Mouse (Mus musculus) neural tube, embryonic 10.5 days (tissue): ENCODE results near the gene Sorcs2.

Source experiments
- DNase-seq: peaks from one replicate; pipeline ENCODE4 v3.0.0-alpha.2; 2017; ENCODE audit warnings: low spot score; ENCODE audit errors: extremely low spot score

Gene Sorcs2

DNA sequence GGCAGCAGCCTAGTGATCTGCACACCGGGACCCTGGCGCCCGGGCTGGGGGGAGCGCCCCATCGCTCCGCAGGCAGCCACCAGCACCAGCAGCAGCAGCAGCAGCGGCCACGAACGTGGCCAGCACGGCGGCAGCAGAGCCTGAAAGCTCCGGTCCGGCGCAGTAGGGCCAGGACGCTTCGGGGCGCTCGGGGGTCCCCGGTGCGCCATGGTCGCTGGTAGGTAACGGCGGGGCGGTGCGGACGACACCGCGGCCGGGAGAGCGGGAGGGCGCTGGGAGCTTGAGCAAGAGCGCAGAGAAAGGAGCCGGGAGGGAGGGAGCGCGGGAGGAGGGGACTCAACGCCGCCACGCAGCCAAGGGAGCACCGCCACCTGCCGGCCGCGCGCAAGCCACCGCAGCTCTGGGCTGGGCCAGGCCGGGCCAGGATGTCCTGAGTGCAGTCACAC, at the start of gene Sorcs2:
TSS of gene Sorcs2 (minus strand) at position 303 of the 446 bp plus-strand sequence.
- DNase-seq = peak; percentile 92

- no peak for DNase-seq
Measured at GRCm38 (mm10) chr5:36446166-36446890, 48.4 kb upstream of the Sorcs2 start.

DNA sequence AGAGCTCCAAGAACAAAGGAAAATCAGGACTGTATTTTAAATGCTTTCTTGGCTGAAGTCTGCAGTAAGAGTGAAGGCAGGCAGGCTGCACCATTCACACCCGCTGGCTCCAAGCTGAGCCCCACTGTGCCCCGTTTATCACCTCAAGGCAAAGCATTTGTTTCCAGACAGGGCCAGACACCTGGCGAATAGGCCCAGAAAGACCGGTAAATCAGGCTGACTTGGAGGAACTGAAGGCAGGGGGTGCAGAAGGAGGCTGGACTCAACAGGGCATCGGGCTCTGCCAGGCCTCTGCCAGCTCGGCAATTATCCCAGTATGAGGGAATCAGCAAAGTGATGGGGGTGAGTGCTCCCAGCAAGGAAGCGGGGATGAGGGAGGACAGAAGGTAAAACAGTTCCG, 47.1 kb upstream of the Sorcs2 start:
- no peak for DNase-seq

- no peak for DNase-seq
Measured at GRCm38 (mm10) chr5:36444611-36445010, 46.7 kb upstream of the Sorcs2 start.

DNA sequence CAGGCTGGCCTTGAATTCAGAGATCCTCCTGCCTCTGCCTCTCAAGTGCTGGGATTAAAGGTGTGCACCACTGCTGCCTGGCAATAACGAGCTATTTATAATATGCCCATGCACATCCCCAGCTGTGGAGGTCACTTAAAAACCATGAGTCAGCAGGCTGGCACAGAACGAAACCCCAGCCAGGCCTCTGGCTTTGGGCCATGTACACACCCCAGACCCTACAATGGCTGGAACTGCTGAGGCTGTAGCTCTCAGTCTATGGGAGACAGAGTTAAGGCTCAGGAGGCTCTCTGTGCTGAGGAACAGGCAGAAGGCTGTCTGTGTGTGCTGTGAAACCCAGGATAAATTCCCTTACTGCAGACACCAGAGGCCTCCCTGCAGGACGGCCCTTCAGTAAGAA, 42.8 kb upstream of the Sorcs2 start:
- DNase-seq = no peak

- DNase-seq = no peak
Measured at GRCm38 (mm10) chr5:36436858-36437257, 38.9 kb upstream of the Sorcs2 start.

DNA sequence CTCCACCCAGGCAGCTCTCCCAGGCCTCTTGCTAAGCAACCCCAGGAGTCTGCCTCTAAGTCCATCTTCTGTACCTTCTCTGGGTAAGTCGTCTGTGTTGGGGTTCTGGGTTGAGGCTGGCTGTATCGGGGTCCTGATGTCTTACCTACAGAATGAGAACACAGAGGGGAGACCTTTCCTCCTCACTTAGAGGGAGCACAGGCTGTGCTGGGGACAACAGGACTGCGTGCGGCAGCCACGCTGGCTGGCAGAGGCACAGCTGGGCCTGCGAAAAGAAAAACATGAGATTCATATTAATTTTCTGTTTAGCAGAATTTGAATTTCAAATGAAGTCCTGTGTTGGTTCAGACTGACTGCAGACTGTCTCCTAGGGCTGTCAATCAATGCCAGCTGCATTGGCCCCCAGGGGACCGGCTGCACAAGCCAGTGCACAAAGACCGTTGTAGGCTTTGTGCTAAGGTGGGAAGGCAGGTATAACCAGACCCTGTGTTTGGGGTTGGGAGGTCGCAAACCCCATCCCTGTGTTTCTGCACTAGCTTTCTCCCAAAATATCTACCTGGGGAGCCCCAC, 36.5 kb upstream of the Sorcs2 start:
- DNase-seq = no peak

DNA sequence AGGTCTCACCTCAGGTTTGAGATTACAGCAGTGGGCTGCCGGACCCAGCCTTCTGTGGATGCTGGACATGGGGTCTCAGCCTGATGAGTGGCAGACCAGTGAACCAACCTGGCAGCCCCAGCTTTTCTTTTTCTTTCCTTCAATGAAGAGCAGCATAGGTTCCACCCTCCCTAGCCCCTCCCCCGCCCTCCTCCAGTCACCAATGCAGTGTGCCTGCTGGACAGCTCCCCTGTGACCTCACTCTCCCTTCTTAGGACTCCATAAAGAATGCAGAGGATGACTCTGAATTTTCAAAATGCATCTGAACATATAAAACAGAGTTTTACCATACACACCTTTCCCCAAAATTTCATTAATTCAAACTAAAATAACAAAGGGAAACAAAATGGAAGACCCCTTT, 33.8 kb upstream of the Sorcs2 start:
- DNase-seq = no peak

GRCm38 (mm10) chr5:36429551-36429950, 31.6 kb upstream of the Sorcs2 start:
- no peak for DNase-seq

DNA sequence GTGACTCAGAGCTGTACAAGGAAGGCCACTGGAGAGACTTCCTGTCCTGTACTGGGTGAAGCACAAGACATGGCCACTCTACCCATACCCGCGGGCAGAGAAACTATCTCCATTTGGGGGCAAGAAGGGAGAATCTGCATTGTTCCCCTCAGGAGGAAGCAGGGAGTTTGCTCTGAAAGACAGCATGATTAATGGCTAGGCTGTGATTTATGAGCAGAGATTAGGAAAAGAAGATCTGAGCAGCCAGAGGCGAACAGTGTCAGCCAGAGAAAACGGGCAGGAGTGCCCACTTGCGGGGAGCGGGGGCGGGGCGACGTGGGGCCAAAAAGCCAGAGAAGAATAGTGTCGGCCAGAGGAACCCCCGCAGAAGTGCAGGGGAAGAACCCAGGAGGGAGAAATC, 29.9 kb upstream of the Sorcs2 start:
- no peak for DNase-seq

- no peak for DNase-seq
Measured at GRCm38 (mm10) chr5:36426404-36426803, 28.5 kb upstream of the Sorcs2 start.

DNA sequence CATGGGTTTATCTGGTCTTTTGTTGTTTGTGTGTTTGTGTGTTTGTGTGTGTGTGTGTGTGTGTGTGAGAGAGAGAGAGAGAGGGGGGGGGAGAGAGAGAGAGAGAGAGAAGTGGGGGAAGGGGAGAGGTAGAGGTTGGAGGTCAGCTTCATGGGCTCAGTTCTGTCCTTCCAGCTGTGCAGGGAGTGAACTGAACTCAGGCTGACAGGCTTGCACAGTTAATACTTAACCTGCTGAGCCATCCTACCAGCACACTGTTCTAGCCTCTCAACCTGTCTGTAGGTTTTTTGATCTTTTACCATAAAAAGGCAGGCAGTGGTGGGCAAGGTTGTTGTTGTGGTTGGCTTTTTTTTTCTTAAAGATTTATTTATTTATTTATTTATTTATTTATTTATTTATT, 26.7 kb upstream of the Sorcs2 start:
- DNase-seq = no peak

GRCm38 (mm10) chr5:36422689-36423088, 24.8 kb upstream of the Sorcs2 start:
- no peak for DNase-seq

- no peak for DNase-seq
Measured at GRCm38 (mm10) chr5:36419861-36420260, 21.9 kb upstream of the Sorcs2 start.

DNA sequence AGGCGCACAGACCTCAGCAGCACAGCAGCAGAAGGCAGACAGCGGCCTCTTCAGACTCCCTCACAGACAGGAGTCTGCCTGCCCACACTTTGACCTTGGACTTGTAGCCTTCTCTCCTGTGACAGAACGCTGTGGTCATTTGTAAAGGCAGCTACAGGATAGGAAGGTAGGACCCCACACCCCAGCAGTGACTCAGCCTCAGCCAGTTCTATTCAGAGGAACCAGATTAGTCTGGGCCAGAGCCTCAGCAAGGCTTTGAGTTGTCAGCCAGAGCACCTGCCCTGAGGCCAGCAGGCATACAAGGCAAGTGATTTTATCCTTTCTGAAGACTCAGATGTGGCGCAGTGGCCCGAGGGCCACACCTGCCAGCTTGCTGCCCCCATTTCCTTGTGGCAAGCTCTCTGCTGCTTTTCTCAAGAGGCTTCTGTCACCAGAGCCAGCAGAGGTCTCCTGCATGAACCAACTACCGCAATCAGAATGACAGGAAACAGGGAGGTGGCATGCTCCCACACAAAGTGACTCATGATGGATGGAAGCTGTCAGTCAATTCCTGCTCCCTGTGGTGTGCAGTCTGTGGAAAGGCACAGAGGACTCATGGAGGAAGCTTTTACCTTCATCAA, 16.9 kb upstream of the Sorcs2 start:
- DNase-seq = no peak

- peak; percentile 62 for DNase-seq
Measured at GRCm38 (mm10) chr5:36398463-36399364, 775 bp upstream of the Sorcs2 start.

- peak; percentile 65 for DNase-seq
Measured at GRCm38 (mm10) chr5:36397384-36397759, 567 bp downstream of the Sorcs2 start.

DNA sequence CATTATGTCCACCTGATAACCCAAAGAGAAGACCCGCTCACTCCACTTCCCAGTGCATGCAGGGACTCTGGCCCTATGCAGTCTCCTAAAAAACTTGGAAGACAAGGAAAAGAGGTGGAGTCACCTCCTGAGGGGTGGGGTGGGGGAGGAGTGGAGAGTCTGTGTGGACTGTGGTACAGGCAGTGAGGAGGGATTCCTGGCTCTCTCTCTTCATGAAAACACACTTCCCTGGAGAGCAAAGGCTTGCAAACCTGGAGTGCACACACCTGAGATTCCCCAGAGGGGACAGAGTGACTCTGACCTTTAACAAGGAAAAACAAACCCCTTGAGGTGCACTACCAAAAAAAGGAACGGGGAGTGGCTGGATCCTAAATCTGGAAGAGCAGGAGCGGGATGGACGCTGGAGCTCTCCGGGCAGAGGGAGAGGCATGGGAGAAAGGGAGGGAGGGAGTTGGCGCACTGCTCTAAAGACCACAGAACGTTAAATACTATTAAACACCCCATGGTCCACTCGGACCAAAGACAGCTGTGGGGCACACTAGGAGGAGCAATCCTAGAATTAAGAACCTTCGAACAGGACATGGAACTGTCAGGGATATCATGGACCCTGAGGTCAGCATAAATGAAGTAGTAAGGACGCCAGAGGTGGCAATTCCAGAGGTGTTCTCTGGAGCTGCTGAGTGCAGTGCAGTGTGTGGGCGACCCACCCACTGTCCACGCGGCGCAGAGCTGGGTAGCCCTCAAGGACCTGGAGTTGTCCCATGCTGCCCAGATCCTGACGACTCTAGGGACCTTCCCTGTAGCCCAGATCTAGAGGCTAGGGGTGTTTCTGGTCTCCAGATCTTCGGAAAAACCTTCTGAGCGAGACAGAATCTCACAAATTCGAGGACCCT, 1.2 kb downstream of the Sorcs2 start:
- DNase-seq = no peak

- DNase-seq = peak; percentile 84
Measured at GRCm38 (mm10) chr5:36396011-36396410, 1.9 kb downstream of the Sorcs2 start.

GRCm38 (mm10) chr5:36394840-36395515, 3.0 kb downstream of the Sorcs2 start:
- no peak for DNase-seq
